ENCODE assay signal across 8 mouse cellular contexts in genomic region chr10:80167460-80168037, GRCm38 (mm10). TPM values are rescaled to one million over a fixed set of nuclear protein-coding genes. Genes with fewer than 3 reads are reported as not detected.
DNase-seq lines count a peak whose midpoint lies in the region; ATAC-seq lines count a peak whose summit lies in the region.

No protein-coding gene starts in this region.

- WGBS in intestine, embryonic 16.5 days, result under 1% methylated on average over 55 of the region's 55 CpGs
- WGBS in midbrain, embryonic 10.5 days, result under 1% methylated on average over 55 of the region's 55 CpGs

- peaks cover 20% of the 10 kb centered on the region for H3K36me3 ChIP-seq in intestine, embryonic 16.5 days (ENCODE audit: control insufficient read depth, insufficient read depth, low read length)
- H3K36me3 ChIP-seq in midbrain, embryonic 10.5 days, result peaks cover 37% of the 10 kb centered on the region

- H3K4me3 ChIP-seq in intestine, embryonic 16.5 days (ENCODE audit: low read length), result peak overlapping the region; percentile 85
- H3K4me3 ChIP-seq in midbrain, embryonic 10.5 days, result peak overlapping the region; percentile 77

- intact Hi-C loops in left cerebral cortex, postnatal 36 days (cut with DNase I), result no loop called here

- peak overlapping the region; percentile 98 for H3K9ac ChIP-seq in intestine, embryonic 16.5 days (ENCODE audit: low read depth, low read length)

- DNase-seq in adrenal gland, adult 8-10 months, result peak; percentile 97
- DNase-seq in embryo, embryonic 9.5 days (ENCODE audit: extremely low spot score), result peak; percentile 100
- peak; percentile 98 for DNase-seq in gastrocnemius, postnatal 4 days (ENCODE audit: low spot score in 2 of 2)
- peak; percentile 98 for DNase-seq in left cerebral cortex, postnatal 36 days (ENCODE audit: low spot score in 2 of 2)
- peak; percentile 99 for DNase-seq in midbrain, embryonic 10.5 days (ENCODE audit: low spot score)
- peak; percentile 96 to 97 for DNase-seq in right cerebral cortex, postnatal 36 days (ENCODE audit: low spot score in 2 of 2)
- DNase-seq in urinary bladder, postnatal 4 days (ENCODE audit: low spot score in 2 of 2), result peak; percentile 98 to 99

- peak; percentile 89 for ATAC-seq in intestine, embryonic 16.5 days

- no peaks in the 10 kb centered on the region for H3K9me3 ChIP-seq in intestine, embryonic 16.5 days (ENCODE audit: control insufficient read depth, low read length)
- no peaks in the 10 kb centered on the region for H3K9me3 ChIP-seq in midbrain, embryonic 10.5 days (replicated peaks)

- peak overlapping the region; percentile 100 for H3K27ac ChIP-seq in intestine, embryonic 16.5 days (ENCODE audit: low read length)
- H3K27ac ChIP-seq in midbrain, embryonic 10.5 days (replicated peaks), result peak overlapping the region; percentile 99

- H3K27me3 ChIP-seq in intestine, embryonic 16.5 days (replicated peaks; ENCODE audit: control insufficient read depth, insufficient read depth, low read length), result no peaks in the 10 kb centered on the region
- H3K27me3 ChIP-seq in midbrain, embryonic 10.5 days (ENCODE audit: low read depth, poor library complexity, severe bottlenecking), result peaks cover 9% of the 10 kb centered on the region

- H3K4me1 ChIP-seq in intestine, embryonic 16.5 days (ENCODE audit: control insufficient read depth, insufficient read depth, low read length), result peaks cover 59% of the 10 kb centered on the region
- peaks cover 86% of the 10 kb centered on the region for H3K4me1 ChIP-seq in midbrain, embryonic 10.5 days

- H3K4me2 ChIP-seq in intestine, embryonic 16.5 days (ENCODE audit: low read depth, low read length), result peak overlapping the region; percentile 77

RNA-seq across cellular contexts. Expression of gene Cirbp, which starts 1.8 kb away (rescaled TPM):
- 100 to 1,000 TPM in 3 of 4 experiments, 10 to 100 TPM in 1; 44.2 to 234 (median 162) TPM for total RNA-seq in adrenal gland, adult 8-10 months (2022)
- total RNA-seq in gastrocnemius, postnatal 4 days (2021), result 100 to 1,000 TPM; 107 to 153 TPM
- polyA plus RNA-seq in intestine, embryonic 16.5 days (2015; fragmentation: Nextera tagmentation; extraction: Ambion mirVana), result 53.2 and 62.6 TPM in 2 replicates
- total RNA-seq in left cerebral cortex, postnatal 36 days (2021), result 10 to 100 TPM; 94.7 to 96.7 TPM
- 91.8 and 135 TPM in 2 replicates for polyA plus RNA-seq in midbrain, embryonic 10.5 days (2016; fragmentation: Nextera tagmentation; extraction: Ambion mirVana)

RNA-seq across cellular contexts. Expression of gene 1600002K03Rik, which starts 5.2 kb away (rescaled TPM):
- total RNA-seq in adrenal gland, adult 8-10 months (2022), result 10 to 100 TPM; 18.1 to 22.1 (median 21.7) TPM
- total RNA-seq in gastrocnemius, postnatal 4 days (2021), result 1 to 10 TPM; 3.4 to 3.8 TPM
- polyA plus RNA-seq in intestine, embryonic 16.5 days (2015; fragmentation: Nextera tagmentation; extraction: Ambion mirVana), result 23.6 TPM in 2 replicates
- total RNA-seq in left cerebral cortex, postnatal 36 days (2021), result 1 to 10 TPM; 7.5 to 7.6 TPM
- 10.6 and 11.2 TPM in 2 replicates for polyA plus RNA-seq in midbrain, embryonic 10.5 days (2016; fragmentation: Nextera tagmentation; extraction: Ambion mirVana)

RNA-seq across cellular contexts. Expression of gene Efna2, which starts 11.7 kb away (rescaled TPM):
- total RNA-seq in adrenal gland, adult 8-10 months (2022), result 1 to 10 TPM; 2.4 to 5.2 (median 3.3) TPM
- total RNA-seq in gastrocnemius, postnatal 4 days (2021), result 1 to 10 TPM; 3.5 to 3.7 TPM
- polyA plus RNA-seq in intestine, embryonic 16.5 days (2015; fragmentation: Nextera tagmentation; extraction: Ambion mirVana), result 7.4 and 8.1 TPM in 2 replicates
- 1 to 10 TPM; 8.9 to 9.0 TPM for total RNA-seq in left cerebral cortex, postnatal 36 days (2021)
- 56.6 and 64.5 TPM in 2 replicates for polyA plus RNA-seq in midbrain, embryonic 10.5 days (2016; fragmentation: Nextera tagmentation; extraction: Ambion mirVana)

RNA-seq across cellular contexts. Expression of gene Midn, which starts 19.5 kb away (rescaled TPM):
- total RNA-seq in adrenal gland, adult 8-10 months (2022), result 100 to 1,000 TPM in 1 of 4 experiments, 10 to 100 TPM in 3; 56.4 to 145 (median 90.1) TPM
- total RNA-seq in gastrocnemius, postnatal 4 days (2021), result 10 to 100 TPM; 67.7 to 74.0 TPM
- 8.8 and 10.3 TPM in 2 replicates for polyA plus RNA-seq in intestine, embryonic 16.5 days (2015; fragmentation: Nextera tagmentation; extraction: Ambion mirVana)
- total RNA-seq in left cerebral cortex, postnatal 36 days (2021), result 10 to 100 TPM; 76.2 to 78.8 TPM
- 17.8 and 19.7 TPM in 2 replicates for polyA plus RNA-seq in midbrain, embryonic 10.5 days (2016; fragmentation: Nextera tagmentation; extraction: Ambion mirVana)

RNA-seq across cellular contexts. Expression of gene Cbarp, which starts 26.9 kb away (rescaled TPM):
- 10 to 100 TPM; 58.4 to 92.4 (median 81.9) TPM for total RNA-seq in adrenal gland, adult 8-10 months (2022)
- total RNA-seq in gastrocnemius, postnatal 4 days (2021), result 1 to 10 TPM; 2.2 to 2.7 TPM
- polyA plus RNA-seq in intestine, embryonic 16.5 days (2015; fragmentation: Nextera tagmentation; extraction: Ambion mirVana), result 5.1 TPM in 2 replicates
- 100 to 1,000 TPM; 431 to 463 TPM for total RNA-seq in left cerebral cortex, postnatal 36 days (2021)
- 7.8 and 9.3 TPM in 2 replicates for polyA plus RNA-seq in midbrain, embryonic 10.5 days (2016; fragmentation: Nextera tagmentation; extraction: Ambion mirVana)

Comparison
In these comparisons a context has a peak if more than half of its experiments do, and no peak if none do; other contexts are left out.
1. Peak in every context shown above with its lines: DNase-seq, ATAC-seq, H3K4me3 ChIP-seq and H3K27ac ChIP-seq.